Mouse (Mus musculus): ENCODE results near the gene Wdr27.
"Not testable (repeated sequence)": the region's sequence is repeated elsewhere in the genome, so short reads cannot be mapped to it uniquely, and the experiment has no call there.

Gene Wdr27

GRCm38 (mm10) chr17:14930697-14931096 is 12.3 kb downstream of the Wdr27 start:
- no peak for DNase-seq (ENCODE audit: low read depth)

GRCm38 (mm10) chr17:14928631-14929030 is 14.3 kb downstream of the Wdr27 start:
- no peak for DNase-seq (ENCODE audit: low read depth)

- DNase-seq (ENCODE audit: low read depth) = no peak
These were observed 15.2 kb downstream of the Wdr27 start for GRCm38 (mm10) chr17:14927644-14928218.

- DNase-seq (ENCODE audit: low read depth) = no peak
These were observed 21.4 kb downstream of the Wdr27 start for GRCm38 (mm10) chr17:14921582-14921981.

- DNase-seq (ENCODE audit: low read depth) = no peak
These were observed 25.1 kb downstream of the Wdr27 start for GRCm38 (mm10) chr17:14917866-14918265.

- DNase-seq (ENCODE audit: low read depth) = no peak
These were observed 28.6 kb downstream of the Wdr27 start for GRCm38 (mm10) chr17:14914401-14914800.

- no peak for DNase-seq (ENCODE audit: low read depth)
These were observed 30.0 kb downstream of the Wdr27 start for GRCm38 (mm10) chr17:14912981-14913380.

- DNase-seq (ENCODE audit: low read depth) = no peak
These were observed 30.5 kb downstream of the Wdr27 start for GRCm38 (mm10) chr17:14912420-14912819.

- no peak for DNase-seq (ENCODE audit: low read depth)
These were observed 32.2 kb downstream of the Wdr27 start for GRCm38 (mm10) chr17:14910771-14911170.

GRCm38 (mm10) chr17:14909331-14909730 is 33.6 kb downstream of the Wdr27 start:
- no peak for DNase-seq (ENCODE audit: low read depth)

- no peak for DNase-seq (ENCODE audit: low read depth)
These were observed 35.8 kb downstream of the Wdr27 start for GRCm38 (mm10) chr17:14907136-14907535.

- DNase-seq (ENCODE audit: low read depth) = peak; percentile 25
These were observed 36.3 kb downstream of the Wdr27 start for GRCm38 (mm10) chr17:14906611-14907010.

- peak; percentile 78 for DNase-seq (ENCODE audit: low read depth)
These were observed 38.2 kb downstream of the Wdr27 start for GRCm38 (mm10) chr17:14904637-14905265.

GRCm38 (mm10) chr17:14904206-14904605 is 38.8 kb downstream of the Wdr27 start:
- no peak for DNase-seq (ENCODE audit: low read depth)

GRCm38 (mm10) chr17:14903212-14903611 is 39.7 kb downstream of the Wdr27 start:
- no peak for DNase-seq (ENCODE audit: low read depth)

GRCm38 (mm10) chr17:14898972-14899371 is 44.0 kb downstream of the Wdr27 start:
- DNase-seq (ENCODE audit: low read depth) = no peak

GRCm38 (mm10) chr17:14895058-14895457 is 47.9 kb downstream of the Wdr27 start:
- DNase-seq (ENCODE audit: low read depth) = not testable (repeated sequence)

GRCm38 (mm10) chr17:14886933-14887332 is 56.0 kb downstream of the Wdr27 start:
- no peak for DNase-seq (ENCODE audit: low read depth)

- DNase-seq (ENCODE audit: low read depth) = no peak
These were observed 68.2 kb downstream of the Wdr27 start for GRCm38 (mm10) chr17:14874656-14875204.

- DNase-seq (ENCODE audit: low read depth) = no peak
These were observed 82.7 kb downstream of the Wdr27 start for GRCm38 (mm10) chr17:14860220-14860619.

GRCm38 (mm10) chr17:14847709-14848108 is 95.2 kb downstream of the Wdr27 start:
- no peak for DNase-seq (ENCODE audit: low read depth)

- DNase-seq (ENCODE audit: low read depth) = no peak
These were observed 96.1 kb downstream of the Wdr27 start for GRCm38 (mm10) chr17:14846880-14847279.

GRCm38 (mm10) chr17:14826715-14827295 is 116.2 kb downstream of the Wdr27 start:
- no peak for DNase-seq (ENCODE audit: low read depth)

Data from fibroblast of lung, adult 2 months (primary cell).